Mouse (Mus musculus) macrophage (primary cell): Measurements from ENCODE around the gene Eno1. TPM values are rescaled to one million over a fixed set of nuclear protein-coding genes. Genes with fewer than 3 reads are reported as not detected.
"Not testable (repeated sequence)": the region's sequence is repeated elsewhere in the genome, so short reads cannot be mapped to it uniquely, and the experiment has no call there.

ENCODE experiments used
- H3K27ac ChIP-seq: fragments of 350-480 bp; formaldehyde crosslinking; 2 replicates; pipeline ENCODE4 v1.9.0; 2021
- H3K36me3 ChIP-seq: fragments of 350-480 bp; formaldehyde crosslinking; 2 replicates; pipeline ENCODE4 v1.9.0; 2021; ENCODE audit errors: inconsistent target
- H3K4me3 ChIP-seq: fragments of 350-480 bp; formaldehyde crosslinking; 2 replicates; pipeline ENCODE4 v1.9.0; 2021; ENCODE audit errors: inconsistent target
- H3K79me2 ChIP-seq: fragments of 350-480 bp; formaldehyde crosslinking; 2 replicates; pipeline ENCODE4 v1.9.0; 2021; ENCODE audit errors: inconsistent target
- WGBS: methylation state at CpG from one replicate; pipeline ENCODE4 v1.1.7; 2026; ENCODE audit warnings: inconsistent platforms; ENCODE audit not compliant: missing documents; 5-methylcytosine and 5-hydroxymethylcytosine counted together
- polyA plus RNA-seq: library from polyadenylated mRNA; stranded (reverse); fragments of 250-400 nt; gene quantifications from 3 replicates; pipeline ENCODE4 v1.2.4, GENCODE M21; 2018; ENCODE audit warnings: inconsistent platforms

Eno1 gene
- polyA plus RNA-seq, 1 experiment from 2014 or later: 167 TPM

GRCm38 (mm10) chr4:150287463-150287862, 50.9 kb downstream of the Eno1 start:
- H3K36me3 ChIP-seq, H3K4me3 ChIP-seq, H3K27ac ChIP-seq: not testable (repeated sequence)
- peaks cover 74% of the 10 kb centered on the region; the same call in 1 of the 2 replicates for H3K79me2 ChIP-seq
- WGBS: 100% methylated on average over 1 of the region's 1 CpGs

GRCm38 (mm10) chr4:150291900-150292299, 55.4 kb downstream of the Eno1 start:
- peaks cover 37% of the 10 kb centered on the region; the same call in 1 of the 2 replicates for H3K79me2 ChIP-seq
- H3K27ac ChIP-seq: no peak overlapping the region
- 91% methylated on average over 3 of the region's 3 CpGs for WGBS
- H3K36me3 ChIP-seq: no peaks in the 10 kb centered on the region
- H3K4me3 ChIP-seq: no peak overlapping the region

- no peak overlapping the region for H3K4me3 ChIP-seq
- 99% methylated on average over 7 of the region's 7 CpGs for WGBS
- H3K36me3 ChIP-seq: no peaks in the 10 kb centered on the region
- no peak overlapping the region for H3K27ac ChIP-seq
- H3K79me2 ChIP-seq: peaks cover 23% of the 10 kb centered on the region; the same call in 1 of the 2 replicates
These were observed 58.3 kb downstream of the Eno1 start for GRCm38 (mm10) chr4:150294870-150295269.

- Histone ChIP-seq H3K36me3 (no peaks in the 10 kb centered on the region), H3K27ac (no peak overlapping the region), H3K4me3 (no peak overlapping the region), H3K79me2 (peaks cover 21% of the 10 kb centered on the region; the same call in 1 of the 2 replicates)
- WGBS: 98% methylated on average over 7 of the region's 7 CpGs
These were observed 59.4 kb downstream of the Eno1 start for GRCm38 (mm10) chr4:150295966-150296365.

Other genes with a start within 250 kb of the Eno1 start
- gene H6pd, start 227.7 kb upstream of the Eno1 start, polyA plus RNA-seq: 19.3 to 30.3 TPM (median 22.0 TPM) in 3 replicates
- 14.0 to 24.4 TPM (median 22.6 TPM) in 3 replicates for gene Gpr157, start 149.4 kb upstream of the Eno1 start, polyA plus RNA-seq
- 0.06 TPM in 1 of 3 replicates, not detected in the others for gene Slc2a5, start 117.4 kb upstream of the Eno1 start, polyA plus RNA-seq
- not detected in 3 replicates for gene Slc2a7, start 87.7 kb upstream of the Eno1 start, polyA plus RNA-seq
- 0.43 to 1.5 TPM in 2 of 3 replicates, not detected in the other for gene Car6, start 35.4 kb upstream of the Eno1 start, polyA plus RNA-seq
- 24.3 to 57.0 TPM (median 55.3 TPM) in 3 replicates for gene Rere, start 44.9 kb downstream of the Eno1 start, polyA plus RNA-seq